ENCODE assay signal across 22 mouse cellular contexts in genomic region chr1:99124796-99125195, GRCm38 (mm10).
A peak's percentile ranks its signal among the peaks of the same experiment; 100 is the strongest.
DNase-seq lines count a peak whose midpoint lies in the region; ATAC-seq lines count a peak whose summit lies in the region.
"Had no signal": no experiment of that assay in that cellular context is flagged by ENCODE, and none has a peak within 500 bp of the region (broad histone marks: within the 10 kb centered on the region; RNA-seq: fewer than 3 reads in every experiment).

No protein-coding gene starts in this region.

- WGBS in hindbrain, embryonic 14.5 days: 64% methylated on average over 1 of the region's 1 CpGs
- WGBS in hindbrain, embryonic 16.5 days: 54% methylated on average over 1 of the region's 1 CpGs
- WGBS in midbrain, embryonic 13.5 days: 84% methylated on average over 1 of the region's 1 CpGs

- ATAC-seq in hindbrain, embryonic 14.5 days (ENCODE audit: low FRiP score): no peak
- ATAC-seq in hindbrain, embryonic 16.5 days: no peak
- no peak for ATAC-seq in midbrain, embryonic 13.5 days
- ATAC-seq: CD4-positive, CD25-positive, alpha-beta regulatory T cell, adult 4 months; intestine, embryonic 15.5 days; liver, embryonic 12.5 days had no signal

- H3K27ac ChIP-seq in hindbrain, embryonic 14.5 days: no peak overlapping the region
- H3K27ac ChIP-seq in hindbrain, embryonic 16.5 days (ENCODE audit: low read depth, low read length): no peak overlapping the region
- no peak overlapping the region for H3K27ac ChIP-seq in midbrain, embryonic 13.5 days
- H3K27ac ChIP-seq: hindbrain, embryonic 13.5 days; intestine, embryonic 15.5 days; limb, embryonic 13.5 days; liver, embryonic 12.5 days; midbrain, embryonic 10.5 days; neural tube, embryonic 12.5 days had no signal

- H3K27me3 ChIP-seq in hindbrain, embryonic 14.5 days (ENCODE audit: control insufficient read depth, insufficient read depth, low read length): no peaks in the 10 kb centered on the region
- no peaks in the 10 kb centered on the region for H3K27me3 ChIP-seq in hindbrain, embryonic 16.5 days (replicated peaks; ENCODE audit: control insufficient read depth, insufficient read depth, low read length)
- no peaks in the 10 kb centered on the region for H3K27me3 ChIP-seq in midbrain, embryonic 13.5 days
- H3K27me3 ChIP-seq: hindbrain, embryonic 13.5 days; intestine, embryonic 15.5 days; limb, embryonic 13.5 days; liver, embryonic 12.5 days; neural tube, embryonic 12.5 days had no signal

- H3K9me3 ChIP-seq in hindbrain, embryonic 14.5 days (ENCODE audit: control insufficient read depth, low read length): no peaks in the 10 kb centered on the region
- no peaks in the 10 kb centered on the region for H3K9me3 ChIP-seq in hindbrain, embryonic 16.5 days (ENCODE audit: control insufficient read depth, low read length)
- no peaks in the 10 kb centered on the region for H3K9me3 ChIP-seq in midbrain, embryonic 13.5 days
- H3K9me3 ChIP-seq: hindbrain, embryonic 13.5 days; intestine, embryonic 15.5 days; limb, embryonic 13.5 days; liver, embryonic 12.5 days; midbrain, embryonic 10.5 days; neural tube, embryonic 12.5 days had no signal

- no peak overlapping the region for H3K4me3 ChIP-seq in hindbrain, embryonic 14.5 days (replicated peaks; ENCODE audit: low read length)
- no peak overlapping the region for H3K4me3 ChIP-seq in hindbrain, embryonic 16.5 days (ENCODE audit: low read length)
- H3K4me3 ChIP-seq in midbrain, embryonic 13.5 days (replicated peaks): no peak overlapping the region
- H3K4me3 ChIP-seq: hindbrain, embryonic 13.5 days; intestine, embryonic 15.5 days; limb, embryonic 13.5 days; liver, embryonic 12.5 days; midbrain, embryonic 10.5 days; neural tube, embryonic 12.5 days had no signal

- H3K4me1 ChIP-seq in hindbrain, embryonic 14.5 days (replicated peaks; ENCODE audit: control insufficient read depth, insufficient read depth, low read length): no peaks in the 10 kb centered on the region
- H3K4me1 ChIP-seq in hindbrain, embryonic 16.5 days (ENCODE audit: control insufficient read depth, insufficient read depth, low read depth, low read length): no peaks in the 10 kb centered on the region
- H3K4me1 ChIP-seq in midbrain, embryonic 13.5 days (replicated peaks): no peaks in the 10 kb centered on the region
- H3K4me1 ChIP-seq: hindbrain, embryonic 13.5 days; intestine, embryonic 15.5 days; limb, embryonic 13.5 days; liver, embryonic 12.5 days; midbrain, embryonic 10.5 days; neural tube, embryonic 12.5 days had no signal

- peak; percentile 56 to 64 for DNase-seq in cerebellum, postnatal 10 days
- no peak for DNase-seq in cerebellum, postnatal 25 days
- peak; percentile 32 for DNase-seq in hindbrain, embryonic 14.5 days (ENCODE audit: low spot score)
- peak; percentile 5 for DNase-seq in 3T3-L1 (ENCODE audit: low read depth, low spot score)
- DNase-seq in fibroblast of lung, adult 2 months (ENCODE audit: low read depth): peak; percentile 1
- DNase-seq in right cerebral cortex, postnatal 14 days: no peak
- DNase-seq: adrenal gland, postnatal 25 days; kidney, adult 8-10 months; kidney, postnatal 10 days; lung, adult 18-20 months; lung, postnatal 10 days; right cerebral cortex, postnatal 25 days; spleen, adult 18-20 months had no signal

- no peak overlapping the region for H3K9ac ChIP-seq in hindbrain, embryonic 14.5 days
- H3K9ac ChIP-seq in hindbrain, embryonic 16.5 days (ENCODE audit: low read depth, low read length): no peak overlapping the region
- H3K9ac ChIP-seq in midbrain, embryonic 13.5 days (replicated peaks): no peak overlapping the region
- H3K9ac ChIP-seq: hindbrain, embryonic 13.5 days; intestine, embryonic 15.5 days; limb, embryonic 13.5 days; liver, embryonic 12.5 days; neural tube, embryonic 12.5 days had no signal

- H3K4me2 ChIP-seq in hindbrain, embryonic 14.5 days (replicated peaks): no peak overlapping the region
- H3K4me2 ChIP-seq in hindbrain, embryonic 16.5 days (ENCODE audit: low read length): no peak overlapping the region
- H3K4me2 ChIP-seq in midbrain, embryonic 13.5 days (replicated peaks): no peak overlapping the region
- H3K4me2 ChIP-seq: hindbrain, embryonic 13.5 days; intestine, embryonic 15.5 days; limb, embryonic 13.5 days; liver, embryonic 12.5 days; neural tube, embryonic 12.5 days had no signal

- no peaks in the 10 kb centered on the region for H3K36me3 ChIP-seq in hindbrain, embryonic 14.5 days (replicated peaks; ENCODE audit: control insufficient read depth, insufficient read depth)
- no peaks in the 10 kb centered on the region for H3K36me3 ChIP-seq in hindbrain, embryonic 16.5 days (ENCODE audit: control insufficient read depth, insufficient read depth, low read length)
- no peaks in the 10 kb centered on the region for H3K36me3 ChIP-seq in midbrain, embryonic 13.5 days
- H3K36me3 ChIP-seq: hindbrain, embryonic 13.5 days; intestine, embryonic 15.5 days; limb, embryonic 13.5 days; liver, embryonic 12.5 days; midbrain, embryonic 10.5 days; neural tube, embryonic 12.5 days had no signal

Comparison
In these comparisons a context has a peak if more than half of its experiments do, and no peak if none do; other contexts are left out.
1. DNase-seq: peak in cerebellum, postnatal 10 days (2 of 2), hindbrain, embryonic 14.5 days (single experiment), 3T3-L1 (single experiment) and fibroblast of lung, adult 2 months (single experiment); none in cerebellum, postnatal 25 days (0 of 2) and right cerebral cortex, postnatal 14 days (single experiment).